Mouse (Mus musculus) lung, embryonic 15.5 days (tissue): ENCODE measurements around the gene Suco. TPM values are rescaled to one million over a fixed set of nuclear protein-coding genes. Genes with fewer than 3 reads are reported as not detected.

Experiments used
- ATAC-seq: fragments of 200-750 bp; cut with Nextera tagmentation; 2 replicates; pipeline ENCODE4 v1.8.0; 2017; ENCODE audit warnings: moderate number of reproducible peaks, borderline replicate concordance; ENCODE audit not compliant: low FRiP score, low TSS enrichment; ENCODE audit errors: extremely low read depth
- H3K27ac ChIP-seq: fragments of 300-500 bp; sonication (generic); 2 replicates; pipeline ENCODE4 v1.5.1; 2015; ENCODE audit warnings: moderate library complexity, mild to moderate bottlenecking, inconsistent platforms
- H3K27me3 ChIP-seq: fragments of 300-500 bp; sonication (generic); 2 replicates; pipeline ENCODE4 v1.6.1; 2015; ENCODE audit warnings: inconsistent platforms
- H3K36me3 ChIP-seq: fragments of 300-500 bp; sonication (generic); 2 replicates; pipeline ENCODE4 v1.6.1; 2015; ENCODE audit warnings: inconsistent platforms
- H3K4me1 ChIP-seq: fragments of 300-500 bp; sonication (generic); 2 replicates; pipeline ENCODE4 v1.6.1; 2015; ENCODE audit warnings: inconsistent platforms
- H3K4me2 ChIP-seq: fragments of 300-500 bp; sonication (generic); 2 replicates; pipeline ENCODE4 v1.6.1; 2015; ENCODE audit warnings: inconsistent platforms, mild to moderate bottlenecking, moderate library complexity
- H3K4me3 ChIP-seq: fragments of 300-500 bp; sonication (generic); 2 replicates; pipeline ENCODE4 v1.5.1; 2015; ENCODE audit warnings: mild to moderate bottlenecking, inconsistent platforms
- H3K9ac ChIP-seq: fragments of 300-500 bp; sonication (generic); 2 replicates; pipeline ENCODE4 v1.6.1; 2015; ENCODE audit warnings: inconsistent platforms
- H3K9me3 ChIP-seq: fragments of 300-500 bp; sonication (generic); 2 replicates; pipeline ENCODE4 v1.6.1; 2016; ENCODE audit warnings: inconsistent platforms
- WGBS: fragments of 180-500 bp; shearing (Covaris S2); methylation state at CpG from one replicate; pipeline ENCODE4 v1.1.7; 2015; 5-methylcytosine and 5-hydroxymethylcytosine counted together
- polyA plus RNA-seq: library from polyadenylated mRNA; unstranded; fragments of >200 nt; fragmentation: Nextera tagmentation; extraction: Ambion mirVana; gene quantifications from 2 replicates; pipeline ENCODE4 v1.2.1, GENCODE M21; 2015

The Suco gene
- polyA plus RNA-seq, 1 experiment from 2014 or later, result 18.8 TPM

- ATAC-seq, result no peak
- Histone ChIP-seq H3K9ac (no peak overlapping the region), H3K4me2 (no peak overlapping the region), H3K27me3 (no peaks in the 10 kb centered on the region), H3K4me3 (no peak overlapping the region), H3K27ac (no peak overlapping the region), H3K9me3 (no peaks in the 10 kb centered on the region), H3K36me3 (no peaks in the 10 kb centered on the region), H3K4me1 (no peaks in the 10 kb centered on the region)
- 57% methylated on average over 2 of the region's 2 CpGs for WGBS
These were observed 75.2 kb downstream of the Suco start for GRCm38 (mm10) chr1:161801321-161801720.

GRCm38 (mm10) chr1:161800256-161800655 lies 76.2 kb downstream of the Suco start:
- no peak overlapping the region for H3K27ac ChIP-seq
- H3K4me2 ChIP-seq, result no peak overlapping the region
- H3K4me1 ChIP-seq, result no peaks in the 10 kb centered on the region
- ATAC-seq, result no peak
- no peak overlapping the region for H3K4me3 ChIP-seq
- no peaks in the 10 kb centered on the region for H3K27me3 ChIP-seq
- no peaks in the 10 kb centered on the region for H3K36me3 ChIP-seq
- H3K9me3 ChIP-seq, result no peaks in the 10 kb centered on the region
- no peak overlapping the region for H3K9ac ChIP-seq

GRCm38 (mm10) chr1:161799791-161800190 lies 76.7 kb downstream of the Suco start:
- no peak overlapping the region for H3K9ac ChIP-seq
- no peaks in the 10 kb centered on the region for H3K36me3 ChIP-seq
- no peaks in the 10 kb centered on the region for H3K27me3 ChIP-seq
- no peak overlapping the region for H3K4me3 ChIP-seq
- no peaks in the 10 kb centered on the region for H3K9me3 ChIP-seq
- H3K4me2 ChIP-seq, result no peak overlapping the region
- H3K4me1 ChIP-seq, result no peaks in the 10 kb centered on the region
- H3K27ac ChIP-seq, result no peak overlapping the region
- no peak for ATAC-seq

GRCm38 (mm10) chr1:161798866-161799265 lies 77.6 kb downstream of the Suco start:
- Histone ChIP-seq H3K9ac (no peak overlapping the region), H3K4me1 (no peaks in the 10 kb centered on the region), H3K9me3 (no peaks in the 10 kb centered on the region), H3K4me3 (no peak overlapping the region), H3K27ac (no peak overlapping the region), H3K36me3 (no peaks in the 10 kb centered on the region), H3K4me2 (no peak overlapping the region), H3K27me3 (no peaks in the 10 kb centered on the region)
- ATAC-seq, result no peak
- 84% methylated on average over 3 of the region's 3 CpGs for WGBS

GRCm38 (mm10) chr1:161794447-161795211 lies 81.9 kb downstream of the Suco start:
- ATAC-seq, result no peak
- no peak overlapping the region for H3K9ac ChIP-seq
- H3K36me3 ChIP-seq, result no peaks in the 10 kb centered on the region
- 64% methylated on average over 10 of the region's 10 CpGs for WGBS
- H3K4me3 ChIP-seq, result no peak overlapping the region
- H3K27me3 ChIP-seq, result no peaks in the 10 kb centered on the region
- H3K9me3 ChIP-seq, result no peaks in the 10 kb centered on the region
- no peak overlapping the region for H3K27ac ChIP-seq
- H3K4me1 ChIP-seq, result no peaks in the 10 kb centered on the region
- H3K4me2 ChIP-seq, result no peak overlapping the region

- Histone ChIP-seq H3K4me2 (no peak overlapping the region), H3K4me1 (no peaks in the 10 kb centered on the region), H3K27ac (no peak overlapping the region), H3K36me3 (no peaks in the 10 kb centered on the region), H3K4me3 (no peak overlapping the region), H3K9ac (no peak overlapping the region), H3K9me3 (no peaks in the 10 kb centered on the region), H3K27me3 (no peaks in the 10 kb centered on the region)
- 70% methylated on average over 3 of the region's 3 CpGs for whole genome bisulfite sequencing
- ATAC-seq, result no peak
These were observed 83.2 kb downstream of the Suco start for GRCm38 (mm10) chr1:161793321-161793720.

- H3K36me3 ChIP-seq, result no peaks in the 10 kb centered on the region
- H3K4me3 ChIP-seq, result no peak overlapping the region
- no peak overlapping the region for H3K9ac ChIP-seq
- H3K27ac ChIP-seq, result no peak overlapping the region
- H3K4me2 ChIP-seq, result no peak overlapping the region
- H3K9me3 ChIP-seq, result no peaks in the 10 kb centered on the region
- no peaks in the 10 kb centered on the region for H3K4me1 ChIP-seq
- no peak for ATAC-seq
- no peaks in the 10 kb centered on the region for H3K27me3 ChIP-seq
- 75% methylated on average over 4 of the region's 4 CpGs for WGBS
These were observed 83.9 kb downstream of the Suco start for GRCm38 (mm10) chr1:161792687-161792969.

- Histone ChIP-seq H3K36me3 (no peaks in the 10 kb centered on the region), H3K9ac (no peak overlapping the region), H3K4me3 (no peak overlapping the region), H3K4me2 (no peak overlapping the region), H3K9me3 (no peaks in the 10 kb centered on the region), H3K27ac (no peak overlapping the region), H3K4me1 (no peaks in the 10 kb centered on the region), H3K27me3 (no peaks in the 10 kb centered on the region)
- no peak for ATAC-seq
- WGBS, result 86% methylated on average over 8 of the region's 8 CpGs
These were observed 84.4 kb downstream of the Suco start for GRCm38 (mm10) chr1:161791854-161792686.

- no peak for ATAC-seq
- WGBS, result 76% methylated on average over 9 of the region's 9 CpGs
- no peak within 1 kb of the TSS for H3K9ac ChIP-seq
- H3K4me1 ChIP-seq, result no peaks in the 10 kb centered on the region
- H3K4me2 ChIP-seq, result no peak within 1 kb of the TSS
- H3K9me3 ChIP-seq, result no peaks in the 10 kb centered on the region
- H3K4me3 ChIP-seq, result no peak within 1 kb of the TSS
- H3K27me3 ChIP-seq, result no peaks in the 10 kb centered on the region
- no peak within 1 kb of the TSS for H3K27ac ChIP-seq
- no peaks in the 10 kb centered on the region for H3K36me3 ChIP-seq
These were observed 88.1 kb downstream of the Suco start, which contains the start of gene Fasl for GRCm38 (mm10) chr1:161788339-161788738. Gene Fasl, minus strand, starts transcription at chr1:161788495.

GRCm38 (mm10) chr1:161782725-161783124 lies 93.8 kb downstream of the Suco start:
- no peak for ATAC-seq
- Histone ChIP-seq H3K27ac (no peak overlapping the region), H3K4me1 (no peaks in the 10 kb centered on the region), H3K27me3 (no peaks in the 10 kb centered on the region), H3K4me2 (no peak overlapping the region), H3K4me3 (no peak overlapping the region), H3K9ac (no peak overlapping the region), H3K36me3 (no peaks in the 10 kb centered on the region), H3K9me3 (no peaks in the 10 kb centered on the region)
- 60% methylated on average over 2 of the region's 2 CpGs for WGBS

- H3K27ac ChIP-seq, result no peak overlapping the region
- H3K4me3 ChIP-seq, result no peak overlapping the region
- no peaks in the 10 kb centered on the region for H3K36me3 ChIP-seq
- H3K27me3 ChIP-seq, result no peaks in the 10 kb centered on the region
- no peaks in the 10 kb centered on the region for H3K4me1 ChIP-seq
- H3K4me2 ChIP-seq, result no peak overlapping the region
- H3K9ac ChIP-seq, result no peak overlapping the region
- ATAC-seq, result no peak
- WGBS, result 86% methylated on average over 5 of the region's 5 CpGs
- H3K9me3 ChIP-seq, result no peaks in the 10 kb centered on the region
These were observed 94.9 kb downstream of the Suco start for GRCm38 (mm10) chr1:161781594-161781993.

GRCm38 (mm10) chr1:161779057-161779456 lies 97.4 kb downstream of the Suco start:
- Histone ChIP-seq H3K27me3 (no peaks in the 10 kb centered on the region), H3K4me1 (no peaks in the 10 kb centered on the region), H3K9me3 (no peaks in the 10 kb centered on the region), H3K36me3 (no peaks in the 10 kb centered on the region), H3K27ac (no peak overlapping the region), H3K4me2 (no peak overlapping the region), H3K4me3 (no peak overlapping the region), H3K9ac (no peak overlapping the region)
- no peak for ATAC-seq
